Mouse (Mus musculus) limb, embryonic 10.5 days (tissue): ENCODE measurements at regions not wholly inside any gene's neighbourhood (a gene's known extent, or its start where the extent isn't known, plus 50 kb on each side); places are given as distances from the start of the nearest gene placed in this dataset. TPM values are rescaled to one million over a fixed set of nuclear protein-coding genes. Genes with fewer than 3 reads are reported as not detected.
A peak's percentile ranks its signal among the peaks of the same experiment; 100 is the strongest.

ENCODE experiments used
- DNase-seq: peaks from one replicate; pipeline ENCODE4 v3.0.0-alpha.2; 2017; ENCODE audit warnings: low spot score
- H3K27ac ChIP-seq: fragments of 300-500 bp; sonication (generic); 2 replicates; pipeline ENCODE4 v1.5.1; 2016; ENCODE audit warnings: mild to moderate bottlenecking
- H3K27me3 ChIP-seq: fragments of 300-500 bp; sonication (generic); 2 replicates; pipeline ENCODE4 v1.6.1; 2016; ENCODE audit warnings: low read depth, mild to moderate bottlenecking; ENCODE audit not compliant: poor library complexity, severe bottlenecking
- H3K36me3 ChIP-seq: fragments of 300-500 bp; sonication (generic); 2 replicates; pipeline ENCODE4 v1.6.1; 2016; ENCODE audit warnings: mild to moderate bottlenecking, moderate library complexity
- H3K4me1 ChIP-seq: fragments of 300-500 bp; sonication (generic); 2 replicates; pipeline ENCODE4 v1.6.1; 2016
- H3K4me3 ChIP-seq: fragments of 300-500 bp; sonication (generic); 2 replicates; pipeline ENCODE4 v1.5.1; 2016; ENCODE audit warnings: mild to moderate bottlenecking, moderate library complexity
- H3K9me3 ChIP-seq: fragments of 300-500 bp; sonication (generic); replicated peaks from 2 replicates; pipeline ENCODE4 v1.6.1; 2016; ENCODE audit warnings: mild to moderate bottlenecking
- WGBS: fragments of 180-500 bp; shearing (Covaris S2); methylation state at CpG from one replicate; pipeline ENCODE4 v1.1.7; 2016; 5-methylcytosine and 5-hydroxymethylcytosine counted together
- microRNA-seq: library from miRNA; unstranded; fragments of <30 nt; microRNA quantifications from one replicate; pipeline ENCODE4, GENCODE M21; 2017

- Histone ChIP-seq H3K9me3 (no peaks in the 10 kb centered on the region), H3K27me3 (no peaks in the 10 kb centered on the region), H3K4me1 (peaks cover 18% of the 10 kb centered on the region), H3K27ac (no peak overlapping the region), H3K4me3 (no peak overlapping the region), H3K36me3 (no peaks in the 10 kb centered on the region)
- WGBS, result 94% methylated on average over 4 of the region's 4 CpGs
- no peak for DNase-seq
Observed at GRCm38 (mm10) chr1:77281741-77282140, 233.1 kb downstream of the Epha4 start.

GRCm38 (mm10) chr1:77298713-77299132 lies 216.2 kb downstream of the Epha4 start:
- H3K27me3 ChIP-seq, result no peaks in the 10 kb centered on the region
- WGBS, result 73% methylated on average over 4 of the region's 4 CpGs
- H3K9me3 ChIP-seq, result no peaks in the 10 kb centered on the region
- no peak overlapping the region for H3K4me3 ChIP-seq
- no peak for DNase-seq
- H3K27ac ChIP-seq, result no peak overlapping the region
- H3K36me3 ChIP-seq, result no peaks in the 10 kb centered on the region
- peaks cover 2% of the 10 kb centered on the region; the same call in 1 of the 2 replicates for H3K4me1 ChIP-seq

DNA sequence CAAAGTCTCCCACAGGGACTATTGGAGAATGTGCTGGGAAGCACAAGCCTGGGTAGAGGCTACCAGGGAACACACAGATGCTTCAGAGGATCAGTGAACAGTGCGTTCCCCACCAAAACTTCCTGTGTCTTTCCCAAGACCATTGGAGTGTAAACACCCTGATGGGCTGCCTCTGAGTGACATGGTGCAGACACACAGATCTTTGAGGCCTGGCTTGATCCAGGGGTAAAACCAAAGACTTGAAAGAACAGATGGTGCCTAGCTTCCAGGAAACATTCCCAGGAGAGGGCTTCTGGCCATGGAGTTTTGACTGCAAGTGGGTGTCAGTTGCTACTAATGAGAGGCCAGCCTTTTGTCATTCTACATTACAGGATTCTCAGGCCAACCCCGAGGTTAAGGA lies 214.1 kb downstream of the Epha4 start:
- 39% methylated on average over 2 of the region's 2 CpGs for WGBS
- no peak overlapping the region for H3K4me3 ChIP-seq
- H3K9me3 ChIP-seq, result no peaks in the 10 kb centered on the region
- no peak overlapping the region for H3K27ac ChIP-seq
- H3K36me3 ChIP-seq, result no peaks in the 10 kb centered on the region
- H3K27me3 ChIP-seq, result no peaks in the 10 kb centered on the region
- no peak for DNase-seq
- H3K4me1 ChIP-seq, result peaks cover 3% of the 10 kb centered on the region; the same call in 1 of the 2 replicates

DNA sequence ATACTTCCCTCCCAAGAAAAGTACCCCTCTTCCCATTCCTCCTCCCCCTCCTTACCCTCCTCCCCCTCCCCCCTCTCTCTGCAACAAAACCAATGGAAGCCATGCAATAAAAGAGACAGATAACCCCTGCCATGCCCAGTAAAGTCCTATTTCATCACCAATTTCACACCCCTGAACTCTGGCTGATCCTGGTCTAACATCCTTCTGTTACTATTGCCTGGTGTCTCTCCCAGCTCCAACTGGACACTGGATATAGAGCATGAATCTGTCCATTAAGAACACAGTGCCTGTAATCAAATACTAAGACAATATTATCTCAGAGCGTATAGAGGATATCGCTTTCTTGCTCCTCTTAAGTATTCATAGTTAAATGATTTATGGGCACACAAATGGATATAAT lies 210.1 kb downstream of the Epha4 start:
- Histone ChIP-seq H3K36me3 (no peaks in the 10 kb centered on the region), H3K27me3 (0 out of 2 replicates have a peak, but pooled peaks cover 5% of the 10 kb centered on the region), H3K4me1 (peaks cover 16% of the 10 kb centered on the region), H3K4me3 (no peak overlapping the region), H3K27ac (no peak overlapping the region), H3K9me3 (no peaks in the 10 kb centered on the region)
- 92% methylated on average over 2 of the region's 2 CpGs for WGBS
- DNase-seq, result no peak

DNA sequence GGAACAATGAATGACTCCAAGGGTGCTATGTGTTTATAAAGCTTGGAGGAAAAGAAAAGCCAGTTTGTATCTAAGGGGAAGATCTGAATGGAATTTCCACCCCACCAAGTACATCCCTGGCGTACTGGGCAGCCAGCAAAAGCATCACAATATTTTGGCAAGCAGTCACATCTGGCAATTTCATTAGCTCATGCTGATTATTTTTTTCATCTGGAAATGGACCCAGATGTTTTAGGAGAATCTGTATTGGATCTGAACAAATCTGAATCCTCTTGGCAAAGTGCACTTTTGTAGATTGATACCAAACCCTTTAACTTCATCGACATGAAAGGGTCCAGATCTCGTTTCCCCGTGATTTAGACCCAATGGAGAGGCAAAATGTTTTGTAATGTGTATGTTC lies 207.1 kb downstream of the Epha4 start:
- H3K9me3 ChIP-seq, result no peaks in the 10 kb centered on the region
- H3K27ac ChIP-seq, result no peak overlapping the region
- H3K4me1 ChIP-seq, result peaks cover 20% of the 10 kb centered on the region
- no peaks in the 10 kb centered on the region for H3K36me3 ChIP-seq
- no peak overlapping the region for H3K4me3 ChIP-seq
- no peak for DNase-seq
- WGBS, result 69% methylated on average over 4 of the region's 4 CpGs
- H3K27me3 ChIP-seq, result 0 out of 2 replicates have a peak, but pooled peaks cover 9% of the 10 kb centered on the region

DNA sequence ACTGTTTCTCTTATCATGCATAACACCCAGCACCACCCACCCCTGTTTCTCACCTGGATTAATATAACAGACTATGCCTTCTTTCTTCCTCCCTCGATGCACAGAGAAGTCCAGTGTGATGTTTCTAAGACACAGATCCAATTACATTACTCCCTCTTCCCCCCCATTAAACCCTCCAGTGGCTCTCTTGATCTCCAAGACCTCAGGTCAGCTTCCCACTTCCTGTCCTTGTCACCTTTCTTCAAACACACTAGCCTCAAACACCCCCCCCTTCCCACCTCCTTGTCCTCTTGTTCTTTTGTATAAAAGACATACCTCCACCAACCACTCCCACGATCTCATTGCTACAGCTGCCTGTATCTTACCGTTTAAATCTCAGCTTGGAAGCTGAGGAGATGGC lies 201.8 kb downstream of the Epha4 start:
- 36% methylated on average over 3 of the region's 3 CpGs for WGBS
- Histone ChIP-seq H3K36me3 (no peaks in the 10 kb centered on the region), H3K4me3 (no peak overlapping the region), H3K4me1 (peaks cover 34% of the 10 kb centered on the region), H3K27me3 (0 out of 2 replicates have a peak, but pooled peaks cover 11% of the 10 kb centered on the region), H3K27ac (no peak overlapping the region), H3K9me3 (no peaks in the 10 kb centered on the region)
- no peak for DNase-seq

- 17% methylated on average over 3 of the region's 3 CpGs for WGBS
- H3K27ac ChIP-seq, result no peak overlapping the region
- DNase-seq, result peak; percentile 47
Observed at GRCm38 (mm10) chr1:77315347-77315746, 199.5 kb downstream of the Epha4 start.

DNA sequence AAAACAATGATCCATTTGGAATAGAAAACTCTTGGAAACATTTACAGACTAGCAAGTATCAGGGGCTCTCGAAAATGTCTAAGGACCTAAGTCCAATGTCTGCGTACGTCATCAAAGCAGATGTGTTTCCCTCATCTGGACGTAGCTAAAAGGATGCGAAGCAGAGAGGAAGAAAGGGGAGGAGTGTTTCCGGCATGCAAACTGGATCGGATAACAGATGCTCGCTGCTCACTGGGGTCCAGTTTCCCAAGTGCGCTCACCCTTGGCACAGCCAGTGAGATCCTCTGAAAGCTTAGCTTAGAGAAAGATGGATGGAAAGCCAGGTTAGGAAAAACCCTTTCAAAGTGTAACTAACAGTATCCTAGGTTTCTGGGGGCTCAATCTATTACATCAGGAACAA lies 198.7 kb downstream of the Epha4 start:
- 40% methylated on average over 9 of the region's 9 CpGs for WGBS
- H3K27me3 ChIP-seq, result 0 out of 2 replicates have a peak, but pooled peaks cover 11% of the 10 kb centered on the region
- H3K9me3 ChIP-seq, result no peaks in the 10 kb centered on the region
- no peaks in the 10 kb centered on the region for H3K36me3 ChIP-seq
- no peak overlapping the region for H3K4me3 ChIP-seq
- DNase-seq, result no peak
- H3K27ac ChIP-seq, result no peak overlapping the region
- peaks cover 25% of the 10 kb centered on the region for H3K4me1 ChIP-seq

More at GRCm38 (mm10) chr1:77315347-77315746, 199.5 kb downstream of the Epha4 start:
- Histone ChIP-seq H3K4me3 (no peak overlapping the region), H3K4me1 (peaks cover 25% of the 10 kb centered on the region), H3K36me3 (no peaks in the 10 kb centered on the region), H3K27me3 (0 out of 2 replicates have a peak, but pooled peaks cover 11% of the 10 kb centered on the region), H3K9me3 (no peaks in the 10 kb centered on the region)

Small RNAs in the stretch of these regions (microRNA-seq; reads per million reads assigned to microRNA genes)
- not detected for gene Mir6343
